Mouse (Mus musculus) liver, adult 2 months (tissue): ENCODE measurements around the gene Gpcpd1. TPM values are rescaled to one million over a fixed set of nuclear protein-coding genes. Genes with fewer than 3 reads are reported as not detected.

Experiments
- DNase-seq: peaks from one replicate; pipeline ENCODE4 v3.0.0-alpha.2; 2011; ENCODE audit warnings: low read depth, low spot score; ENCODE audit errors: extremely low read depth
- H3K27ac ChIP-seq: fragments of 200-500 bp; replicated peaks from 2 replicates; pipeline ENCODE4 v1.5.1; 2012; ENCODE audit warnings: low read depth, mild to moderate bottlenecking, control low read depth, inconsistent platforms, low read length; ENCODE audit not compliant: insufficient read depth
- H3K27me3 ChIP-seq: fragments of 200-500 bp; 2 replicates; pipeline ENCODE4 v1.6.1; 2012; ENCODE audit warnings: mild to moderate bottlenecking, moderate library complexity, low read length, inconsistent platforms; ENCODE audit not compliant: control insufficient read depth, insufficient read depth
- H3K36me3 ChIP-seq: fragments of 200-500 bp; 2 replicates; pipeline ENCODE4 v1.6.1; 2012; ENCODE audit warnings: low read length, inconsistent platforms; ENCODE audit not compliant: control insufficient read depth, insufficient read depth
- H3K4me1 ChIP-seq: fragments of 200-500 bp; 2 replicates; pipeline ENCODE4 v1.6.1; 2011; ENCODE audit warnings: low read length; ENCODE audit not compliant: control insufficient read depth, insufficient read depth
- H3K4me3 ChIP-seq: fragments of 200-500 bp; 2 replicates; pipeline ENCODE4 v1.5.1; 2011; ENCODE audit warnings: low read depth, mild to moderate bottlenecking, control low read depth, low read length, moderate library complexity; ENCODE audit not compliant: insufficient read depth
- H3K79me2 ChIP-seq: fragments of 200-500 bp; 2 replicates; pipeline ENCODE4 v1.6.1; 2012; ENCODE audit warnings: inconsistent platforms, mild to moderate bottlenecking, low read length, moderate library complexity; ENCODE audit not compliant: control insufficient read depth, insufficient read depth
- H3K9ac ChIP-seq: fragments of 200-500 bp; 2 replicates; pipeline ENCODE4 v1.6.1; 2012; ENCODE audit warnings: low read depth, mild to moderate bottlenecking, control low read depth, inconsistent platforms, low read length
- CTCF ChIP-seq: fragments of 200-500 bp; IDR thresholded peaks from 2 replicates; pipeline ENCODE4 v1.5.1; 2011; ENCODE audit warnings: low read depth, low read length, control low read depth
- POLR2A ChIP-seq: fragments of 200-500 bp; IDR thresholded peaks from 2 replicates; pipeline ENCODE4 v1.6.1; 2011; ENCODE audit warnings: low read length, control low read depth; ENCODE audit not compliant: insufficient read depth; ENCODE audit errors: extremely low read depth
- WGBS: fragments of 180-500 bp; shearing (Covaris S2); methylation state at CpG from one replicate; pipeline ENCODE4 v1.1.7; 2018; 5-methylcytosine and 5-hydroxymethylcytosine counted together
- polyA plus RNA-seq: library from polyadenylated mRNA; depleted of rRNA; stranded (reverse); fragments of >200 nt; gene quantifications from 2 replicates; pipeline ENCODE4 v1.2.3, GENCODE M21; 2012; rRNA removed
- total RNA-seq: library from RNA; depleted of rRNA; stranded (reverse); fragments of >200 nt; gene quantifications from 2 replicates; pipeline ENCODE4 v1.2.3, GENCODE M21; 2014; rRNA removed

Gene Gpcpd1
- total RNA-seq: 95.9 and 237 TPM in 2 replicates
- polyA plus RNA-seq: 6.6 and 11.0 TPM in 2 replicates

DNA sequence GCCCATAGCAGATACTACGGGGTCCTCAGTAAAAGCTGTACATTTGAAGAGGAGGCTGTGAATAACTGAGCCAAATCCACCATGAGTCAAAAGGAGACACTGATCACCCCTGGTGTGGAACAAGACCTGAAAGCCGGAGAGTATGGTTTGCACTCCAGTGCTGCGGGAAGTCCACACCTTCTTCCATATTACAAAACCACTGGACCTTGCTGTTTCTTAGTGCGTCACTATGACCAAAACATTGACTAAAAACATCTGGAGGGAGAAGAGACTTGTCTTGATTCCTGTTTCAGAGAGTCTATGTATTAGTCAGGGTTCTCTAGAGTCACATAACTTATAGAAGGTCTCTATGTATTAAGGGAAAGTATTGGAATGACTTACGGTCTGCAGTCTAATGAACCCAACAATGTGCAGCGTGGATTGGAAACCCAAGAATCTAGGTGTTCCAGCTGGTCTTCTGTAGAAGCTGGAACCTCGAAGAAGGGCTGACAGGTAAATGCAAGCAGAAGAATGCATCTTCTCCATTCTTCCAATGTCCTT lies at the start of gene Gpcpd1:
Gene Gpcpd1 (minus strand): TSS at position 490 of the 540 bp plus-strand sequence.
- Histone ChIP-seq H3K4me1 (peaks cover 2% of the 10 kb centered on the region), H3K79me2 (no peaks in the 10 kb centered on the region), H3K9ac (no peak within 1 kb of the TSS), H3K36me3 (no peaks in the 10 kb centered on the region), H3K27ac (no peak within 1 kb of the TSS), H3K4me3 (no peak within 1 kb of the TSS), H3K27me3 (no peaks in the 10 kb centered on the region)
- 94% methylated on average over 7 of the region's 7 CpGs for WGBS
- DNase-seq: no peak
- TF ChIP-seq CTCF (no peak), POLR2A (no peak)

- no peak for TF ChIP-seq POLR2A
- no peak for TF ChIP-seq CTCF
- H3K9ac ChIP-seq: no peak overlapping the region
- H3K27me3 ChIP-seq: no peaks in the 10 kb centered on the region
- no peak for DNase-seq
- peaks cover 26% of the 10 kb centered on the region for H3K4me1 ChIP-seq
- no peak overlapping the region for H3K4me3 ChIP-seq
- H3K36me3 ChIP-seq: no peaks in the 10 kb centered on the region
- no peak overlapping the region for H3K27ac ChIP-seq
- H3K79me2 ChIP-seq: no peaks in the 10 kb centered on the region
- WGBS: 100% methylated on average over 1 of the region's 1 CpGs
Measured at GRCm38 (mm10) chr2:132636534-132636933, 49.0 kb upstream of the Gpcpd1 start.

GRCm38 (mm10) chr2:132628626-132629025 lies 41.1 kb upstream of the Gpcpd1 start:
- Histone ChIP-seq H3K9ac (no peak overlapping the region), H3K27ac (no peak overlapping the region), H3K79me2 (no peaks in the 10 kb centered on the region), H3K27me3 (no peaks in the 10 kb centered on the region), H3K4me1 (peaks cover 11% of the 10 kb centered on the region), H3K4me3 (no peak overlapping the region), H3K36me3 (no peaks in the 10 kb centered on the region)
- DNase-seq: no peak
- TF ChIP-seq POLR2A (no peak), CTCF (no peak)
- WGBS: 100% methylated on average over 2 of the region's 2 CpGs

DNA sequence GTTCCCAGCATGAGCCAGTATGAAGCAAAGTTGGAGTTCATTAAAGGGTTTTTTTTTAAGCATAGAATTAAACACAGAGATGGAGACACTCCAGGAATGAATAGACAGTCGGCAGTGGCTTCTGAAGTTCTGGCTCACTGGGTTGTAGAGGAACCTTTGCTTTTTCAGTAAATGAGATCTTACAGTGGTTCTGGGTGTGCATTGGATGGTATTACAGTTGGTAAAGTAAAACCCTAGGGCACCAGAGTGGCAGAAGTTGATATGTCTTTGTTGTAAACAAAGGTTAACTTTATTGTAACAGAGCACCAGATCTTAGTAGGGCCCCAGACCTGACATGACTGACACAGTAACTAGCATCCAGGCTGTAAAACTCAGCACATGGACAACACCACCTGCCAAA lies 35.6 kb upstream of the Gpcpd1 start:
- TF ChIP-seq CTCF (no peak), POLR2A (no peak)
- no peaks in the 10 kb centered on the region for H3K79me2 ChIP-seq
- H3K27me3 ChIP-seq: no peaks in the 10 kb centered on the region
- H3K4me1 ChIP-seq: peaks cover 11% of the 10 kb centered on the region
- DNase-seq: no peak
- H3K27ac ChIP-seq: no peak overlapping the region
- no peaks in the 10 kb centered on the region for H3K36me3 ChIP-seq
- H3K9ac ChIP-seq: no peak overlapping the region
- no peak overlapping the region for H3K4me3 ChIP-seq
- WGBS: 88% methylated on average over 1 of the region's 1 CpGs

GRCm38 (mm10) chr2:132617693-132618092 lies 30.2 kb upstream of the Gpcpd1 start:
- WGBS: 87% methylated on average over 3 of the region's 3 CpGs
- Histone ChIP-seq H3K27ac (no peak overlapping the region), H3K9ac (no peak overlapping the region), H3K79me2 (no peaks in the 10 kb centered on the region), H3K4me3 (no peak overlapping the region), H3K27me3 (no peaks in the 10 kb centered on the region), H3K36me3 (no peaks in the 10 kb centered on the region), H3K4me1 (no peaks in the 10 kb centered on the region; the same call in 1 of the 2 replicates)
- DNase-seq: no peak
- TF ChIP-seq POLR2A (no peak), CTCF (no peak)

- Histone ChIP-seq H3K27ac (no peak overlapping the region), H3K4me3 (no peak overlapping the region), H3K4me1 (no peaks in the 10 kb centered on the region), H3K9ac (no peak overlapping the region), H3K79me2 (no peaks in the 10 kb centered on the region), H3K36me3 (no peaks in the 10 kb centered on the region), H3K27me3 (no peaks in the 10 kb centered on the region)
- TF ChIP-seq CTCF (no peak), POLR2A (no peak)
- 55% methylated on average over 5 of the region's 5 CpGs for WGBS
- DNase-seq: peak; percentile 52
Measured at GRCm38 (mm10) chr2:132613581-132614188, 26.2 kb upstream of the Gpcpd1 start.
